ENCODE assay signal across 22 mouse cellular contexts in the genomic region with DNA sequence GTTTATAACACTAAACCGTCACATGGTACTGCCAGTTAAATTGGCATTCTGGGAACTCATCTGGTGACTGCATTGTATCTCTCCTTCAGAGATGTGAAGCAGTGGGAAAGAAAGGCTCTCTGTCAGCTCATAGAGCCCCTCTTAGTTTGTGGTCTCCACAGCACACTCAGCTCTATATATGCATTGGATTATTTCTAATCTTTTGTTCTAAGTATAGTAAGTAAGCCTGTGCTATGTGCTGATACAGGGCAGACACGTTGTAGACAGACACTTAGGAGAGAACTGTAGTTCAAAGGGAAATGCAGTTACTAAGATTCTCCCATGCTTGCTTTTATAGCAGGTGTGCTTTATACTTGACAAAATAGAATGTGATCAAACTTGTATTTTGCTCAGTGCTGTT.
"Had no signal": no experiment of that assay in that cellular context is flagged by ENCODE, and none has a peak within 500 bp of the region (broad histone marks: within the 10 kb centered on the region; RNA-seq: fewer than 3 reads in every experiment).

No protein-coding gene starts in this region.

- H3K9me3 ChIP-seq: limb, embryonic 12.5 days; limb, embryonic 15.5 days; midbrain, embryonic 12.5 days; midbrain, embryonic 15.5 days; neural tube, embryonic 12.5 days; neural tube, embryonic 15.5 days had no signal

- H3K4me3 ChIP-seq: limb, embryonic 12.5 days; limb, embryonic 15.5 days; midbrain, embryonic 12.5 days; midbrain, embryonic 15.5 days; neural tube, embryonic 12.5 days; neural tube, embryonic 15.5 days had no signal

- H3K27ac ChIP-seq: limb, embryonic 12.5 days; limb, embryonic 15.5 days; liver, embryonic 14.5 days; macrophage; midbrain, embryonic 12.5 days; midbrain, embryonic 15.5 days; neural tube, embryonic 12.5 days; neural tube, embryonic 15.5 days; stomach, postnatal 0 days had no signal

- H3K27me3 ChIP-seq: limb, embryonic 12.5 days; limb, embryonic 15.5 days; midbrain, embryonic 12.5 days; midbrain, embryonic 15.5 days; neural tube, embryonic 12.5 days; neural tube, embryonic 15.5 days had no signal

- H3K4me1 ChIP-seq: limb, embryonic 12.5 days; limb, embryonic 15.5 days; midbrain, embryonic 12.5 days; midbrain, embryonic 15.5 days; neural tube, embryonic 12.5 days; neural tube, embryonic 15.5 days had no signal

- ATAC-seq: liver, postnatal 0 days; lung, postnatal 0 days; midbrain, embryonic 15.5 days had no signal

- DNase-seq: kidney, postnatal 14 days; kidney, postnatal 4 days; left cerebral cortex, postnatal 4 days; liver, postnatal 0 days; lung, embryonic 14.5 days; right cerebral cortex, adult 18-20 months; right cerebral cortex, postnatal 14 days; right cerebral cortex, postnatal 4 days; thymus, adult 2 months; thymus, postnatal 14 days; thymus, postnatal 4 days had no signal

- H3K9ac ChIP-seq: limb, embryonic 12.5 days; limb, embryonic 15.5 days; liver, embryonic 14.5 days; liver, postnatal 0 days; lung, embryonic 14.5 days; midbrain, embryonic 12.5 days; midbrain, embryonic 15.5 days; neural tube, embryonic 12.5 days; neural tube, embryonic 15.5 days had no signal

- H3K4me2 ChIP-seq: limb, embryonic 12.5 days; limb, embryonic 15.5 days; liver, embryonic 11.5 days; lung, embryonic 14.5 days; midbrain, embryonic 12.5 days; midbrain, embryonic 15.5 days; neural tube, embryonic 12.5 days; neural tube, embryonic 15.5 days had no signal
